Mouse (Mus musculus) ES-E14 (cell line): ENCODE results near the gene Nlgn3. TPM values are rescaled to one million over a fixed set of nuclear protein-coding genes. Genes with fewer than 3 reads are reported as not detected.

Experiments used
- DNase-seq: peaks from one replicate; pipeline ENCODE4 v3.0.0-alpha.2; 2013; ENCODE audit warnings: low read depth, low spot score
- H3K27ac ChIP-seq: 2 replicates; pipeline ENCODE4 v1.5.1; 2012; ENCODE audit warnings: low read depth, mild to moderate bottlenecking, low read length, moderate library complexity, mixed read lengths; ENCODE audit not compliant: poor library complexity, insufficient read depth, severe bottlenecking
- H3K36me3 ChIP-seq: 2 replicates; pipeline ENCODE4 v1.6.1; 2012; ENCODE audit warnings: mild to moderate bottlenecking, low read length, moderate library complexity, mixed read lengths; ENCODE audit not compliant: control insufficient read depth, poor library complexity, insufficient read depth, severe bottlenecking
- H3K4me1 ChIP-seq, 2 experiments: fragments of 150-350 bp in 1 of 2; sonication (generic) in 1 of 2; 2 replicates each; pipeline ENCODE4 v1.6.1; 2012; ENCODE audit warnings: low read length in 2 of 2, mild to moderate bottlenecking in 1 of 2, mixed read lengths in 1 of 2; ENCODE audit not compliant: control insufficient read depth in 2 of 2, insufficient read depth in 2 of 2, poor library complexity in 1 of 2
- H3K4me3 ChIP-seq, 2 experiments: fragments of 150-350 bp in 1 of 2; sonication (generic) in 1 of 2; 2 replicates each; pipeline ENCODE4 v1.5.1; 2012; ENCODE audit warnings: low read length in 2 of 2, low read depth in 1 of 2, mild to moderate bottlenecking in 1 of 2, mixed read lengths in 1 of 2; ENCODE audit not compliant: insufficient read depth in 1 of 2, poor library complexity in 1 of 2, severe bottlenecking in 1 of 2
- H3K9ac ChIP-seq: 2 replicates; pipeline ENCODE4 v1.6.1; 2012; ENCODE audit warnings: low read depth, mild to moderate bottlenecking, low read length, mixed read lengths; ENCODE audit not compliant: poor library complexity, insufficient read depth, severe bottlenecking
- H3K9me3 ChIP-seq: fragments of 150-350 bp; sonication (generic); 2 replicates; pipeline ENCODE4 v1.6.1; 2012; ENCODE audit warnings: low read depth, mild to moderate bottlenecking, low read length; ENCODE audit not compliant: control insufficient read depth, insufficient read depth
- CHD2 ChIP-seq: IDR thresholded peaks from 2 replicates; pipeline ENCODE4 v1.6.1; 2014; ENCODE audit warnings: mild to moderate bottlenecking, low read depth, low read length, inconsistent platforms
- HCFC1 ChIP-seq: IDR thresholded peaks from 2 replicates; pipeline ENCODE4 v1.6.1; 2012; ENCODE audit warnings: low read length, inconsistent platforms, borderline replicate concordance; ENCODE audit not compliant: insufficient read depth
- MAFK ChIP-seq: IDR thresholded peaks from 2 replicates; pipeline ENCODE4 v1.6.1; 2014; ENCODE audit warnings: mild to moderate bottlenecking, low read depth, low read length, inconsistent platforms; ENCODE audit not compliant: insufficient read depth
- ZC3H11A ChIP-seq: IDR thresholded peaks from 2 replicates; pipeline ENCODE4 v1.6.1; 2012; ENCODE audit warnings: low read depth, mild to moderate bottlenecking, inconsistent platforms, low read length, borderline replicate concordance
- ZNF384 ChIP-seq: IDR thresholded peaks from 2 replicates; pipeline ENCODE4 v1.6.1; 2012; ENCODE audit warnings: low read depth, low read length, inconsistent platforms
- in situ Hi-C, 2 experiments: fragments of 600-800 bp; cut with MboI; formaldehyde crosslinking; loops; one replicate each; pipeline ENCODE4 v1.15.1; 2025; ENCODE audit warnings: low sequenced_read_pairs in 2 of 2, inconsistent platforms in 1 of 2; ENCODE audit not compliant: unreplicated experiment in 2 of 2
- total RNA-seq: library from RNA; depleted of rRNA; stranded (reverse); fragments of 300-350 nt; gene quantifications from 2 replicates; pipeline ENCODE4 v1.2.3, GENCODE M21; 2012

The Nlgn3 gene
- total RNA-seq, 1 experiment: 0.13 TPM

DNA sequence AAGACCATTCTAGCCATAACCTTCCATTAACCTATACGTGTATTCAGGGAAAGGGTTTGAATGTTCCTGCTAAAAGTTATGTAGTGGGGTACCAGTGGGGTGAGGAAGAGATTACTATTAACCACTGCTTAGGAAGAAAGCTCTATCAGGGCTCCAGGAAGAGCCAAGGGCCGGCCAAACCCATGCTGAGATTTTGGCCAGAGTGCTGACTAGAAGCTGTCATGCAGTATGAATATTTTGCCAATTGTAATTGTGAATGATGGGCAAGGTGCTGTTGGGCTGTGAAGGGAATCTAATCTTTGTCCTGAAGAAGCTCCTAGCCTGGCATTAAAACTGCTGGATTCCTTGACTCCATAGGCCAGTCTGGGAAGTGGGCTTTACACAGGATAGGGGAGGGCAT is 5.7 kb downstream of the Nlgn3 start:
- Histone ChIP-seq H3K9ac (no peak overlapping the region), H3K4me1 (peaks cover 0 to 15% of the 10 kb centered on the region in 2 experiments; a peak in 1 of 4 replicates), H3K9me3 (no peaks in the 10 kb centered on the region), H3K4me3 (no peak overlapping the region), H3K36me3 (no peaks in the 10 kb centered on the region), H3K27ac (no peak overlapping the region)
- TF ChIP-seq HCFC1 (no peak), CHD2 (no peak), ZC3H11A (no peak), ZNF384 (no peak), MAFK (no peak)
- no peak for DNase-seq
- in situ Hi-C loops: no loop called here

DNA sequence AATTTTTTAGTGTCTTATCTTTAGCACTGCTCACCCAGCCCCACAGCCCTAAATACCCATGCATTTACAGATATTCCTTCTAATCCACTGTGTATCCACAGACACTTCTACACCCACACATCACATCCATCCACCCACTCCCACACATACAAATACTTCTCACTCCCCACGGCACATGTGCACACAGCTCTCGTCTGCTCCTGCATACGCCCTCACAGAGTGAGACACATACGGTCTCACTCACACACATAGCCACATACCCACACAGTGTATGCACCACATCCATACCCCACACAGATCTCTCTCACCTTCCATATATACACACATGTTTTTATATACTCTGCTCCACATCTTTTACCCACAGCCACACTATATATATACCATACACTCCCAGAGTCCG is 10.3 kb downstream of the Nlgn3 start:
- Histone ChIP-seq H3K9ac (no peak overlapping the region), H3K4me3 (no peak overlapping the region), H3K36me3 (no peaks in the 10 kb centered on the region), H3K27ac (no peak overlapping the region), H3K9me3 (no peaks in the 10 kb centered on the region), H3K4me1 (no peaks in the 10 kb centered on the region)
- in situ Hi-C loops: no loop called here
- TF ChIP-seq CHD2 (no peak), ZC3H11A (no peak), ZNF384 (no peak), MAFK (no peak), HCFC1 (no peak)
- no peak for DNase-seq

DNA sequence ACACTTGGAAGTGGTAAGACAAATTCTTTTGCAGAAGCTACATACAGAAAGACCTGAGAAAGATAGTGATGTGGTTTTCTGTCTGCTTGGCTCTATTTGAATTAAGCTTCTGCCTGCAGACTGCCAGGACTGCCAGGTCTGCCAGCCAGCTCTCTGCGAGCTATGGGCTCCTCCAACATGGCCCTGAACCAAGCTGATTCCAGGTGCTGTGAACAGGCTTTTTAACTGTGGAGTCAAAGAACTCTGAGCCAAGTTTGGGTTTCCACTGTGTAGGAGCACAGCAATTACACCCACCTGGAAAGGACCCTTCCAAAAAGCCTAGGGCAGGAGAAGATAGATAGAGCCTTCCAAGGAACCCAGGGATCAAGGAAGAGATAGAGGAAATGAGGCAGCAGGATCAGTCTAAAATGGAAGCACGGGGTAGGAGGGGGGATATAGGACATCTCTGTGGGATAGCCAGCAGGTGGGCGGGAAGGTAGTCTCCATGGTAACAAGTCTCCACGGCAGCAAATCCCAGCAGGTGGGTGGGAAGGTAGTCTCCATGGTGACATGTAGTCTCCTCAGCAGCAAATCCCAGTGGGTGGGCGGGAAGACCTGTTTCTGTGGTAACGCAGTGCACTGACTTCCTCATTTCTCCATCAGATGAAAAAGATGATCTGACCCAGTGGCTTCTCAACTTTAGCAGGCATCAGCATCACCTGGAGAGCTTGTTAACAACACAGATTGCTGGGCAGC is 14.8 kb downstream of the Nlgn3 start:
- H3K27ac ChIP-seq: no peak overlapping the region
- H3K36me3 ChIP-seq: no peaks in the 10 kb centered on the region
- H3K9ac ChIP-seq: no peak overlapping the region
- no peaks in the 10 kb centered on the region for H3K4me1 ChIP-seq
- no peaks in the 10 kb centered on the region for H3K9me3 ChIP-seq
- TF ChIP-seq MAFK (no peak), ZNF384 (no peak), CHD2 (no peak), ZC3H11A (no peak), HCFC1 (no peak)
- H3K4me3 ChIP-seq: no peak overlapping the region
- DNase-seq: no peak
- in situ Hi-C loops: no loop called here

DNA sequence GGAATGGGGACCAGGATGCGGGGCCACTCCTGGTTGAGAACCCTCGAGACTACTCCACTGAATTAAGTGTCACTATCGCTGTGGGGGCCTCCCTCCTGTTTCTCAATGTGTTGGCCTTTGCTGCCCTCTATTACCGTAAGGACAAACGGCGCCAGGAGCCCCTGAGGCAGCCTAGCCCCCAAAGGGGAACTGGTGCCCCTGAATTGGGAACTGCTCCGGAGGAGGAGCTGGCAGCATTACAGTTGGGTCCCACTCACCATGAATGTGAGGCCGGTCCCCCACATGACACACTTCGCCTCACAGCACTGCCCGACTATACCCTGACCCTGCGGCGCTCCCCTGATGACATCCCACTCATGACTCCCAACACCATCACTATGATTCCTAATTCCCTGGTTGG is 20.8 kb downstream of the Nlgn3 start:
- TF ChIP-seq MAFK (no peak), HCFC1 (no peak), CHD2 (no peak), ZC3H11A (no peak), ZNF384 (no peak)
- no peak for DNase-seq
- H3K4me3 ChIP-seq: no peak overlapping the region
- no peak overlapping the region for H3K9ac ChIP-seq
- in situ Hi-C loops: no loop called here
- H3K4me1 ChIP-seq: no peaks in the 10 kb centered on the region
- H3K27ac ChIP-seq: no peak overlapping the region
- H3K9me3 ChIP-seq: no peaks in the 10 kb centered on the region
- H3K36me3 ChIP-seq: no peaks in the 10 kb centered on the region
